Mouse (Mus musculus) bone marrow, adult 2 months (tissue): ENCODE data around the gene Gm8094. TPM values are rescaled to one million over a fixed set of nuclear protein-coding genes. Genes with fewer than 3 reads are reported as not detected.
"Not testable (repeated sequence)": the region's sequence is repeated elsewhere in the genome, so short reads cannot be mapped to it uniquely, and the experiment has no call there.

Experiments used
- H3K27ac ChIP-seq: fragments of 200-500 bp; 2 replicates; pipeline ENCODE4 v1.5.1; 2012; ENCODE audit warnings: low read depth, mild to moderate bottlenecking, control low read depth, inconsistent platforms, low read length; ENCODE audit not compliant: control insufficient read depth, poor library complexity, insufficient read depth
- H3K4me1 ChIP-seq: fragments of 200-500 bp; 2 replicates; pipeline ENCODE4 v1.6.1; 2011; ENCODE audit warnings: low read length; ENCODE audit not compliant: control insufficient read depth, insufficient read depth
- H3K4me3 ChIP-seq: fragments of 200-500 bp; replicated peaks from 2 replicates; pipeline ENCODE3; 2011; ENCODE audit warnings: mild to moderate bottlenecking, low read depth, low read length, control low read depth; ENCODE audit not compliant: control insufficient read depth
- whole genome bisulfite sequencing: fragments of 180-500 bp; shearing (Covaris S2); methylation state at CpG from one replicate; pipeline ENCODE4 v1.1.7; 2018; 5-methylcytosine and 5-hydroxymethylcytosine counted together
- polyA plus RNA-seq: library from polyadenylated mRNA; stranded (reverse); fragments of >200 nt; gene quantifications from 2 replicates; pipeline ENCODE4 v1.2.4, GENCODE M21; 2011; ENCODE audit warnings: low replicate concordance; ENCODE audit not compliant: missing spikeins, insufficient read depth, insufficient read length

The Gm8094 gene
- polyA plus RNA-seq, result not detected in 2 replicates

DNA sequence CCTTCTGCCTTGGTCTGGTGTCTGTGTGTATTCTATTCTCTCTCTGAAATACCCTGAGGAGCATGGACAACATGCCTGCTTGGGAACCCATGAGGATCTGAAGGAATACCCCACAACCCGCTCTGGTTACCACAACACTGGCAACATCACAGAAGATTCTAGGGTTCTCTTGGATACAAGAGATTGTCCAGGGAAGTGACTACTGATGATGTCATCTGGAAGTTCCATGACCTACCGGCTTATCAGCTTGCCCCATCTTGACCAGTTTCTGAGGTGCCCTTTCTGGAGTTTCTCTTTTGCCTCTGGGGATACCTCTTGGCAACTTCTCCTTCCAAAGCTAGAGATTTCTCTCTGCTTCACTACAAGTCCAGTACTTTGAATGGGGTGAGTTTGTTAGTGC lies at the start of gene Gm8094:
TSS of gene Gm8094 (minus strand) at position 101 of the 400 bp plus-strand sequence.
- H3K4me3 ChIP-seq, H3K4me1 ChIP-seq, H3K27ac ChIP-seq: not testable (repeated sequence)
- WGBS, result 80% methylated on average over 2 of the region's 2 CpGs

DNA sequence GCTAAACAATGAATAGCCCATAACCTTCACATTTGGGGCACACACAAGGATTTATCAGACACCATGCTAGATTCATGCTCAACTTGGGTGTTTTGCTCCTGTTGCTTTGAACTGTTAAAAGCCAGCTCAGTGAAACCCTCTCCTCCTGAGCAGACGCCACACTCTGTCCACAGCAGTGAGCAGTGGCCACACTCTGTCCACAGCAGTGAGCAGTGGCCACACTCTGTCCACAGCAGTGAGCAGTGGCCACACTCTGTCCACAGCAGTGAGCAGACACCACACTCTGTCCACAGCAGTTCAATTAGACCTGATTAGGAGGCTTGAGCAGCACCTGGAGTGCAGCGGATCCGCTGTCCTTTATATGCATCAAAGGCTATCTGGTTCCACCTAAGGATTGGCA lies 43.2 kb upstream of the Gm8094 start:
- H3K4me1 ChIP-seq, H3K27ac ChIP-seq, H3K4me3 ChIP-seq: not testable (repeated sequence)
- WGBS, result 92% methylated on average over 3 of the region's 3 CpGs

GRCm38 (mm10) chr14:43100301-43100700 lies 23.9 kb upstream of the Gm8094 start, which contains the start of gene Gm8104:
Gene Gm8104 (plus strand): TSS chr14:43100601.
- not testable (repeated sequence) for H3K4me3 ChIP-seq, H3K4me1 ChIP-seq, H3K27ac ChIP-seq
- WGBS, result 58% methylated on average over 3 of the region's 3 CpGs

- H3K27ac ChIP-seq, result not testable (repeated sequence)
These were observed 12.9 kb upstream of the Gm8094 start for GRCm38 (mm10) chr14:43089103-43089919.

DNA sequence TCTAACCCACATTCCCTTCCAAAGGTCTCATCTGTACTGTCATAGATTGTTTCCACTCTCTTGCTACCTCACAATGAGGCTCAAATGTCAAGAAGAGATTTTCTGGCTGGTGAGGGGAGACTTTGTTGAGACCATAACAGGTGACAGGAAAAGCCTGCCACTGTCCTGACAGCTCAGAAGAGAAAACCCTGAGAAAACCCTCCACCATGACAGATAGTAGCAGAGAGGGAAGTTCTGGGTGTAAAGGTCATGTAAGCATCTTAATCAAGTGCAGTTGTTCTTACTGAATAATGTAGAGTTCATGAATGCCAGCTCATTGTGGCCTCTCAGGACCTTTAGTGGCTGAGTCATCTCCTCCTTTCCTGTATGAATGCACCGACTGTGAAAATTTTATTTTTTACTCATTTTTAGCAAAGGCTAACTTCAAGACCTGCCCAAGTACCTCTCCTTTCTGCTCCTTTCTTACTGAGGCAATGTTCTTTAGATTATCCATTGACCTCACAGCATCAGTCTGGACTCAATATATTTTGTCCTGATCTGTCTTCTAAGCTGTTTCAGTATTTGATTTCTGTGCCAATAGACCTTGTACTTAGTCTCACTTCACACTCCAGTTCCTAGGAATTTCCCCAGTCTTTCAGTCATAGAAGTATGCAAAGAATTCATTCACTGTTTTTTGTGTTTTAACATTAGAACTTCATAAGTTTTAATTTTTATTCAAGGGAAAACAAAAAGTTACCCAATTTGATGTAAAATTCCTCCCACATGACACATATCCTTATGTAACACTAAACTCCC lies 8.7 kb upstream of the Gm8094 start:
- WGBS, result 67% methylated on average over 1 of the region's 1 CpGs
- not testable (repeated sequence) for H3K4me3 ChIP-seq, H3K4me1 ChIP-seq, H3K27ac ChIP-seq

More at GRCm38 (mm10) chr14:43089103-43089919, 12.9 kb upstream of the Gm8094 start:
- not testable (repeated sequence) for H3K4me3 ChIP-seq, H3K4me1 ChIP-seq
- 59% methylated on average over 1 of the region's 14 CpGs for WGBS

- not testable (repeated sequence) for H3K4me1 ChIP-seq, H3K4me3 ChIP-seq, H3K27ac ChIP-seq
- WGBS, result 59% methylated on average over 4 of the region's 4 CpGs
These were observed 16.3 kb downstream of the Gm8094 start for GRCm38 (mm10) chr14:43060179-43060578.

GRCm38 (mm10) chr14:43058063-43058462 lies 18.4 kb downstream of the Gm8094 start:
- not testable (repeated sequence) for H3K4me1 ChIP-seq, H3K4me3 ChIP-seq, H3K27ac ChIP-seq
- 72% methylated on average over 3 of the region's 3 CpGs for WGBS

Other genes starting within 250 kb of the Gm8094 start
- gene Gm21977, start 223.2 kb downstream of the Gm8094 start, polyA plus RNA-seq, result not detected in 2 replicates
- not detected in 2 replicates for gene Gm8082, start 83.0 kb downstream of the Gm8094 start, polyA plus RNA-seq
- not detected in 2 replicates for gene Gm10376, start 61.0 kb downstream of the Gm8094 start, polyA plus RNA-seq
- not detected in 2 replicates for gene Gm8104, start 24.0 kb upstream of the Gm8094 start, polyA plus RNA-seq
- not detected in 2 replicates for gene Gm7233, start 103.2 kb upstream of the Gm8094 start, polyA plus RNA-seq
- gene Gm8122, start 158.7 kb upstream of the Gm8094 start, polyA plus RNA-seq, result not detected in 2 replicates
- not detected in 2 replicates for gene Gm8126, start 182.0 kb upstream of the Gm8094 start, polyA plus RNA-seq
- gene Gm9732, start 198.4 kb upstream of the Gm8094 start, polyA plus RNA-seq, result not detected in 2 replicates
- not detected in 2 replicates for gene Gm8127, start 217.2 kb upstream of the Gm8094 start, polyA plus RNA-seq